Mouse (Mus musculus): ENCODE data around the gene Ovol1.

- TF ChIP-seq MYOG (IDR thresholded peaks at IDR 0.05; ENCODE audit: control insufficient read depth in 1 of 3, insufficient read depth in 1 of 3, insufficient read length in 2 of 3, low read depth in 2 of 3) (no peak), POLR2A (IDR thresholded peaks at IDR 0.05; ENCODE audit: insufficient read length, low read depth) (no peak), USF1 (IDR thresholded peaks at IDR 0.05; ENCODE audit: low read depth) (no peak), MAX (IDR thresholded peaks at IDR 0.05; ENCODE audit: low read depth) (no peak), TCF12 (IDR thresholded peaks at IDR 0.05; ENCODE audit: insufficient read depth, poor library complexity, severe bottlenecking) (no peak), MYOD1 (IDR thresholded peaks at IDR 0.05; ENCODE audit: control insufficient read depth in 1 of 3, insufficient read length in 2 of 3, low read depth in 2 of 3) (no peak)
These were observed 5.9 kb upstream of the Ovol1 start for GRCm38 (mm10) chr19:5566316-5566715.
